Mouse (Mus musculus) forebrain, embryonic 14.5 days (tissue): ENCODE data around the gene Adcy5. TPM values are rescaled to one million over a fixed set of nuclear protein-coding genes. Genes with fewer than 3 reads are reported as not detected.

Experiments
- ATAC-seq: fragments of 200-750 bp; cut with Nextera tagmentation; 2 replicates; pipeline ENCODE4 v1.8.0; 2017; ENCODE audit warnings: mild to moderate bottlenecking, moderate library complexity
- DNase-seq: peaks from one replicate; pipeline ENCODE4 v3.0.0-alpha.2; 2015; ENCODE audit warnings: low spot score
- H3K27ac ChIP-seq: fragments of 300-500 bp; sonication (generic); 2 replicates; pipeline ENCODE4 v1.5.1; 2014; ENCODE audit warnings: low read depth, mild to moderate bottlenecking, control low read depth, low read length, moderate library complexity
- H3K27me3 ChIP-seq: fragments of 300-500 bp; sonication (generic); replicated peaks from 2 replicates; pipeline ENCODE4 v1.6.1; 2014; ENCODE audit warnings: low read length, control low read depth, mixed read lengths; ENCODE audit not compliant: control insufficient read depth, insufficient read depth
- H3K36me3 ChIP-seq: fragments of 300-500 bp; sonication (generic); 2 replicates; pipeline ENCODE4 v1.6.1; 2014; ENCODE audit warnings: low read length, control low read depth; ENCODE audit not compliant: control insufficient read depth, insufficient read depth
- H3K4me1 ChIP-seq: fragments of 300-500 bp; sonication (generic); 2 replicates; pipeline ENCODE4 v1.6.1; 2014; ENCODE audit warnings: antibody characterized with exemption, low read length, control low read depth; ENCODE audit not compliant: control insufficient read depth, insufficient read depth
- H3K4me2 ChIP-seq: fragments of 300-500 bp; sonication (generic); 2 replicates; pipeline ENCODE4 v1.6.1; 2014; ENCODE audit warnings: mild to moderate bottlenecking, control low read depth, low read length
- H3K4me3 ChIP-seq: fragments of 300-500 bp; sonication (generic); 2 replicates; pipeline ENCODE4 v1.5.1; 2014; ENCODE audit warnings: low read depth, low read length, control low read depth
- H3K9ac ChIP-seq: fragments of 300-500 bp; sonication (generic); 2 replicates; pipeline ENCODE4 v1.6.1; 2014; ENCODE audit warnings: mild to moderate bottlenecking, low read length, control low read depth, moderate library complexity
- H3K9me3 ChIP-seq: fragments of 300-500 bp; sonication (generic); replicated peaks from 2 replicates; pipeline ENCODE4 v1.6.1; 2016; ENCODE audit warnings: low read length, control low read depth, mixed read lengths; ENCODE audit not compliant: control insufficient read depth
- WGBS: fragments of 180-500 bp; shearing (Covaris S2); extraction: QIAGEN DNeasy Blood & Tissue Kit; methylation state at CpG from one replicate; pipeline ENCODE4 v1.1.7; 2014; 5-methylcytosine and 5-hydroxymethylcytosine counted together
- polyA plus RNA-seq: library from polyadenylated mRNA; unstranded; fragments of >200 nt; fragmentation: Nextera tagmentation; extraction: Ambion mirVana; gene quantifications from 2 replicates; pipeline ENCODE4 v1.2.1, GENCODE M21; 2014

Gene Adcy5
- polyA plus RNA-seq, 1 experiment from 2014 or later = 4.4 TPM

DNA sequence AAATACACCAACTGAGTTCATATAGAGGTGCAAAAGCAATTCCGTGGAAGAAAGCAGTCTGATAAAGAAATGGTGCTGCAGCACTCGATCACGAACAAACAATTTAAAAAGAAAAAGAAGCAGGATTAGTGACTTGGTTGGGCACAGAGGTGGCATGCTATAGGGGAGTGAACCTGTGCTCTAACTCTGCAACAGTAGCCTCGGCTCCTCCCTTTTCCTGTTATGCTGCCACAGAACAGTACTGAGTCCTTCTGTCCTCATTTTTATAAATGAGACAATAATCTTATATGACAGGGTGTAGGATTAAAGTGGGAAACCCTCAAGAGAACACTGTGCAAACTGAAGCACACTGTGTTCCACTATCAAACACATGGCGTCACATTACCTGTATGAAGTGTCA, 162.8 kb downstream of the Adcy5 start:
- ATAC-seq = no peak
- WGBS = 81% methylated on average over 5 of the region's 5 CpGs
- Histone ChIP-seq H3K36me3 (peaks cover 11% of the 10 kb centered on the region), H3K9me3 (no peaks in the 10 kb centered on the region), H3K4me2 (no peak overlapping the region), H3K9ac (no peak overlapping the region), H3K27me3 (no peaks in the 10 kb centered on the region), H3K27ac (no peak overlapping the region), H3K4me3 (no peak overlapping the region), H3K4me1 (no peaks in the 10 kb centered on the region)
- DNase-seq = no peak

GRCm38 (mm10) chr16:35318397-35318796, 163.7 kb downstream of the Adcy5 start:
- DNase-seq = no peak
- peaks cover 7% of the 10 kb centered on the region for H3K36me3 ChIP-seq
- no peaks in the 10 kb centered on the region for H3K4me1 ChIP-seq
- no peak overlapping the region for H3K4me3 ChIP-seq
- H3K27ac ChIP-seq = no peak overlapping the region
- H3K9ac ChIP-seq = no peak overlapping the region
- H3K9me3 ChIP-seq = no peaks in the 10 kb centered on the region
- no peak for ATAC-seq
- H3K4me2 ChIP-seq = no peak overlapping the region
- WGBS = 82% methylated on average over 6 of the region's 6 CpGs
- no peaks in the 10 kb centered on the region for H3K27me3 ChIP-seq

- Histone ChIP-seq H3K27me3 (no peaks in the 10 kb centered on the region), H3K9ac (no peak overlapping the region), H3K4me2 (no peak overlapping the region), H3K4me3 (no peak overlapping the region), H3K4me1 (no peaks in the 10 kb centered on the region), H3K36me3 (no peaks in the 10 kb centered on the region; the same call in 1 of the 2 replicates), H3K9me3 (no peaks in the 10 kb centered on the region), H3K27ac (no peak overlapping the region)
- DNase-seq (peak; percentile 77), ATAC-seq (peak; percentile 79)
- 27% methylated on average over 4 of the region's 4 CpGs for WGBS
These were observed 164.7 kb downstream of the Adcy5 start for GRCm38 (mm10) chr16:35319335-35319734.

DNA sequence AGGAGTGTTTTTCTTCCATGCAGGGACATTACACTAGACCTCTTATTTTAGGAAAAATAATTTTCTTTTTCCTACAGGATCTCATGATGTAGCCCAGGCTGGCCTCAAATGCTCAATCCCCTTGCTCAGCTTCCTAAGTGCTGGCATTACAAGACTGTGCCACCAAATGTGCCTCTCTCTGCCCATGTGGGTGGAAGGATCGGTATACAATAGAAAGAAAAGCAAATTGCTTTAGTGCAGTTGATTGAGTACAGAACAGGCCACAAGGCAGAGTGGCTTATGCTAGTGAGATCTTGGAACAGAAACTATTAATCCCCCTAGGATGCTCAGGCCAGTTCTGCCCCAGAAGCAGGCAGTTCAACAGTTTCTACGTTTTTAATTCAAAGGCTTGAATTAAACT, 165.1 kb downstream of the Adcy5 start:
- WGBS = 54% methylated on average over 2 of the region's 2 CpGs
- Histone ChIP-seq H3K4me3 (no peak overlapping the region), H3K27me3 (no peaks in the 10 kb centered on the region), H3K4me2 (no peak overlapping the region), H3K27ac (no peak overlapping the region), H3K36me3 (no peaks in the 10 kb centered on the region; the same call in 1 of the 2 replicates), H3K4me1 (no peaks in the 10 kb centered on the region), H3K9me3 (no peaks in the 10 kb centered on the region), H3K9ac (no peak overlapping the region)
- peak; percentile 34; the same call in 1 of the 2 replicates for ATAC-seq
- DNase-seq = no peak

GRCm38 (mm10) chr16:35330451-35330850, 175.8 kb downstream of the Adcy5 start:
- Histone ChIP-seq H3K36me3 (0 out of 2 replicates have a peak, but pooled peaks cover 3% of the 10 kb centered on the region), H3K9ac (no peak overlapping the region), H3K4me2 (no peak overlapping the region), H3K9me3 (no peaks in the 10 kb centered on the region), H3K4me1 (no peaks in the 10 kb centered on the region), H3K27ac (no peak overlapping the region), H3K4me3 (no peak overlapping the region), H3K27me3 (no peaks in the 10 kb centered on the region)
- WGBS = 5% methylated on average over 1 of the region's 1 CpGs
- DNase-seq (peak; percentile 24), ATAC-seq (no peak)

Other genes with a start within 250 kb of the Adcy5 start
- 19.8 and 32.1 TPM in 2 replicates for gene Hacd2, start 132.4 kb upstream of the Adcy5 start, polyA plus RNA-seq
- gene Sec22a, start 209.0 kb downstream of the Adcy5 start, polyA plus RNA-seq = 47.7 and 49.4 TPM in 2 replicates